Mouse (Mus musculus) kidney, postnatal 4 days (tissue): ENCODE measurements at regions not wholly inside any gene's neighbourhood (a gene's known extent, or its start where the extent isn't known, plus 50 kb on each side); places are given as distances from the start of the nearest gene placed in this dataset.
"Not testable (repeated sequence)": the region's sequence is repeated elsewhere in the genome, so short reads cannot be mapped to it uniquely, and the experiment has no call there.

ENCODE experiments used
- DNase-seq, 2 experiments: peaks; one replicate each; pipeline ENCODE4 v3.0.0; 2021; ENCODE audit warnings: mixed read lengths in 2 of 2

DNA sequence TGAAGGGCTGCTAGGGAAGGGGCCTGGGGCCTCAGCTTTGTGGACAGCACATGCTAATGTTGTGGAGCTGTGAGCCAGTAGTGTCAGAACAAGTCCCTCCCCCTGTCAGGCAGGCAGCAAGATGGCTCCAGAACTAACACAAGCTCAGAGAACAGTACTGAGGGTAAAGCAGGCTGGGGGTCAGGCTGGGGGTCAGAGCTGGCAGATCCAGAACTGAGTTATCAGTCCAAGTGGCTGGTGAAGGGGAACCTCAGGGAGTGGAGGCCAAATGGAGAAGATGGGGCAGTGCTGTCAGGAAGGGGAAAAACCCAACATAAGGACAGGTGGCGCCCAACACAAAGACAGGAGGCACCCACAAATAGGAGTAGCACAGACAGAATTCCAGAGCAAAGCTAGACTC is 985.1 kb downstream of the 4930447A16Rik start:
- no peak for DNase-seq

DNA sequence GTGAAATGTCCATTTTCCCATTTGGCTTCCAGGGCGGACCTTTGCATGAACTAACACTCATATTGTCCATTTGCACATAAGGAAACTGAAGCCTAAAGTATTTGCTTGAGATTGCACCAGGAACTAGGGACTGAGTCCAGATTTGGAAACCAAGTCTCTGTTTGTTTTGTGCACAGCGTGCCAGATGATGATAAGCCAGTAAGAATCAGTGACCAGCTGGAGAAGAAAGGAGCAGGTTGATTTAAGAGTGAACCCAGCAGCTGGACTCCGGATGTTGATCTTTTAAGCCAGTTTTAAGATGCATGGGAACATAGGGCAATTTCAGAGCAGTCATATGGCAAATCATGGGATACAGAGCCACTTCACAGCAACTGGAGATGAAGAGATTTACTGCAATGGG is 987.1 kb downstream of the 4930447A16Rik start:
- DNase-seq: no peak

DNA sequence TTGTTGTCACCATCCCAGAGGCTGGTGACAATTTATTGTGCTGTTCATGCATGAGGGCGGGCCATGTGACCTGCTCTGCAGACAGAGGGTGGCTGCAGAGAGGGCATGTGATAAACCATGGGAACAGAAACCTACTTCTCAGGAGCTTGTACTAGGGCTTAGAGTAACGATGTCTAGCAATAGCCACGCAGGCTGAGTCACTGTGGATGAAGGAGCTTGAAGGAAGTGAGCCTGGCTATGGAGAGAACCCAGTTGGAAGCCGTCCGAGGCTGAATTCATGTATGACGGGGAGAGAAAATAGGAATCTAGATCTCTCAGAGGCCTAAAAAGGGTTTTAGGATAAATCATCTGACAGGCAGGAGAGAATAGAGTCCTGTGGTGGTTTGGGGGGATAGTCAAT is 988.0 kb downstream of the 4930447A16Rik start:
- DNase-seq: no peak

DNA sequence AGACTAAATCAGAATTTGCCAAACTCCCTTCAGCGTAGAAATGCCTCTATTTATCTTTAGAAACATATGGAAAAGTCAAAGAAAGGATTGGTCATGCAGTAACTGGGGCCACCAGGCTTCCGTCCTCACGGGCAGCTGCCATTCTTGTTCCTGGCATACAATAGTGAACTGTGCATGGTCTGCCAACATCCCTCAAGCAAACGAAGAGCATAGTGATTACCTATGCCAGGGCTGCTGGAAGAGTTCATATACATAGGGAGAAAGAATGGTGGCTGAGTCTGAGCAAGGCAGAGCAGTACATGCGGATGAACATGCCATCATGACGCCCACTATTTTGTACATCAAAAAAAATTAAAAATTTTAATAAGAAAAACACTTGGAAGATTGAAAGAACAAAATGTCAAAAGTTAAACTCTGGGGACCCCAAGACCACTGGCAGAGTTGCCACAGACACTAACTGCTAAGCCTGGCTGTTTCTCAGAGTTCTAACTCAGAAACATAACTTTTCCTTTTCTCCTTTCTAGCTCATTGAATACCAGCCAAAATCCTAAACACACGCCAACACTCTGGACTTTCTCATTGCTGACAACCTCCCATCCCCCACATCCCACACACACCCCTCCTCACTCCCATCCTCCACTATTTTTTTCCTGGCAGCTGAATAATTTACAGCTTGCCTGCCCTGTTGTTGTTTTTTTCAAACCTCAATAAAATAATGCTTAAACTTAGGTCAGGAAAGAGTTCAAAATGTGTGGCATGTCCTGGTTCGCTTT is 989.1 kb downstream of the 4930447A16Rik start:
- DNase-seq: peak; percentile 52 to 69

DNA sequence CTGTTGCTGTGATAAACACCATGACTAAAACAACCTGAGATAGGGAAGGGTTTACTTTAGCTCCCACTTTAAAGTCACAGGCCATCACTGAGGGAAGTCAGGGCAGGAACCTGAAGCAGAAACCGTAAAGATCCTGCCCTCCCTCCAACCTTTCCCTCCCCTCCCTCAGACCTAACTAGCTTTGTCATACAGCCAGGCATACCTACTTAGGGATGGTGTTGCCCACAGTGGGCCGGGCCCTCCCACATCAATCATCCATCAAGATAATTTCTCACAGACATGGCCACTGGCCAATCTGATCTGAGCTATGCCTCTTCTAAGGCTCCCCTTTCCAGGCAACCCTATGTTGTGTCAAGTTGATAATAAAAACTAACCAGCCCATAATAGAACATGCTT is 989.7 kb downstream of the 4930447A16Rik start:
- no peak for DNase-seq

DNA sequence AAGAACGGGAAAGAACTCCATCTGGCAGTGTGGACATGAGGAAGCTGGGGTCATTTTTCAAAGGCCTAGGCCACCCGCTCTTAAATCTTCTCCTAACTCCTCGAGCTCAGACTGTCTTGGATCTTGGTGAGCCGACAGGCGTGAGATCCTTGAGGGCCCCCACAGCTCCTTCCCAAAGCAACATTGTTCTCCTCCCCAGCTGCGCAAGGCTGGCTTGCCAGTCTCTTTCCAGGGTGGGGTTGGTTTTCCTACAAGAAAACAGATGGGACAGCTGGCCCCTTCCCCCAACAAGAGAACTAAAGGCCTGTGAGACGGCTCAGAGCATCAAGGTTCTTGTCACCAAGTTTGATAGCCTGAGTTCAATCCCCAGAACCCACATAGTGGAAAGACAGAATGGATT is 994.3 kb downstream of the 4930447A16Rik start:
- DNase-seq: peak; percentile 61 to 65

DNA sequence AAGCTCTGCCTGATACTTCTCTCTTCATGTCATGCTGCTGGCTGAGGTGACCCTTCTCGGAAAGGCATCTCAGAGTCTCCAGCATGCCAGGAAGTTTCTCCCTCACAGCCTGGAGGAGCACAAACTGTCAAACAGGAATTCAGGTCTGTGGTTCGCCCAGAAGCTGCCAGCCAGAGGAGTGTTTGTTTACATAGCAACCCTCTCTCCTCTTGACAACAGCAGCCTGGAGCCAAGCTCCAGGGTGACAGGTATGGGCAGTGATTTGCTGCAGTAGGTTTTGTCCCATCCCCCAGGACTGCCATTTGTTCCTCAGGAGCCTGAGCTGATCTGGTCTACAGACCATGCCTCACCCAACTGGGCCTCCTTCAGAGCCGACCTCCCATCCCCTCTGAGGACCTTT is 995.4 kb downstream of the 4930447A16Rik start:
- DNase-seq: peak in 1 of 2 experiments; percentile 49

DNA sequence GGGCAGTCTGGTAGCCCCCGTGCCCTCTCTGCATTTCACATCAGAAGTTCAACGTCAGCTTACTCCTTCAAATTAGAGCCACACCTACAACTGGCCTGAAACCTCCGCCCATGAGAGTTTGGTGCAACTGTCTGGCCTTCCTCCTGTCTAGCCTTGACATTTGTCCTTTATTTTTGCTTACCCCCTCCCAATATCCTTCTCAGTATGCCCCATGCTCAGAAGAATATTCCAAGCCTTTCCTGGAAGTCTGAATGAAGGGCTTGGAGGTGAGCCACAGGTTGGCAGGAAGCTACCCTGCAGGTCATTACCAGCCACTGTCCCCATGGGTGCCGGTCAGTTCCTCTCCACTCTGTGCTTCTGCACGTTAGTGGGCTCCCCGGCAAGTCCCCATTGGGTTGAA is 997.4 kb downstream of the 4930447A16Rik start:
- DNase-seq: no peak

DNA sequence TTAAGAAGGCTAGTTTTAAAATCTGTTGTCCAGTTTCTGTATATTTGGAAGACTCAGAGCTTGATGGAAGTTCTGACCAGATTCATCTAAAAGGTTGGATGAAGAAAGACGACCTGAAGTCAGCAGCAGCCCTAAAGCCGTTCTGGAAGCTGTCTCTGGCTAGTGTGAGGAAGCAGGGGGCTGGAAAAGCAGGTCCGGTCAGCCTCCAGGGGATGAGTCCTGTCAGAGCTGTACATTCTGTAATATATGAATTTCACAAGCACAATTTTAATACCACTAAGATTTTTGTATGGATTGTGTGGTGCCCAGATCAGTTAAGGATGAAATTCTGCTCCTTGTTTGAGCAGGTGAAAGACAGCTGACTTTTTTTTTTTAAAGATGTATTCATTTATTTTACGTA is 1000.2 kb downstream of the 4930447A16Rik start:
- no peak for DNase-seq

DNA sequence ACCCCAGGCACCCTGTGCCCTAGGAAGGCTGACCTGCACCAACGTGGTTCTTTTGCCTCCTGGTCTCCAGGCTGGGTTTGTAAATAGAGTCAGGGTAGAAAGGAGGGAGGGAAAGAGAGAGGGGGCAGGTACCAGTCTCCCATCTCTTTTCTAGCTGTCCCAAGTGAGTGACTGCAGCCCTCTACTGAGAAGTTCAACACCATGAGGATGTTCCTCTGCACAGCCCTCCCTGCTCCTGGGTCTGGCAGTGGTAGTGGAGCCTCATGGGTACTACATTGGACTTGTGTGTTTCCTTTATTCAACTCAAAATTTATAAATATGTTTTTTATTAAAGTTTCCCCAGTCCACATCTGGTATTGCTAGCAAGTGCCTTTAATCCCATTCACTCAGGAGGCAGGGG is 1002.6 kb downstream of the 4930447A16Rik start:
- no peak for DNase-seq

DNA sequence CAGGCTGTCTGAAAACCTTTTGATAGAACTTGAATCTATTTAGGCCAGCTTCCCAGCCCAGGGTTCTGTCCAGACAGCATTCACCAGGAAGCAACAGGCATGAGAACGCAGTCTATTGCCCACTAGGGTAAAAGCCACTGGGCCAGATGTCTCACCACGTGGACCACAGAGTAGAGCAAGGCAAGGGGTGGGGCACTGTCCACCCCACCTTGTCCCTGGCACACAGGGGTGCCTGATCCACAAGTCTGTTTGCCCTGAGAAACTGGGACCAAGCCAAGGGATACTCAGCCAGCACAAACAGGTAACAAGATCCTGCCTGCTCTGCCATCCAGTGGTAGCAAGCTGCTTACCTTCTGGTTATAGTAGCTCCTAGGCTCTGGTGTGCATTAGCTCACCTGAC is 1006.3 kb downstream of the 4930447A16Rik start:
- peak; percentile 41 to 57 for DNase-seq

DNA sequence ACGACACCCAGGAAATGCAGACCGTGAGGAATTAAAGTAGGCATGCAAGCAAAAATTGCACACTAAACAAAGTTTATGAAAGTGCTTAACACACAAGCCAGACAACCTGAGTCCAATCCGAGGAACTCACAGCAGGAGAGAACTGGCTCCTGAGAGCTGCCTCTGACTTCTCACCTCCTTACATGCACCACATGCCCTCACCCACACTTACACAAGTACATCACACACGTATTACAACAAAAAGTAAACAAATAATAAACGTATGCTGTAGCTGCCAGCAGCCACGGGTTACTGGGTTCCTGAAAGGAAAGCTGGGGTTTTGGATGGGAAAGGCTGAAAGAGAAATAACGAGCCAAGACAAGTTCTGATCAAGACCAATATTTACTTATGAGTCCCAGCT is 1008.0 kb downstream of the 4930447A16Rik start:
- DNase-seq: no peak

DNA sequence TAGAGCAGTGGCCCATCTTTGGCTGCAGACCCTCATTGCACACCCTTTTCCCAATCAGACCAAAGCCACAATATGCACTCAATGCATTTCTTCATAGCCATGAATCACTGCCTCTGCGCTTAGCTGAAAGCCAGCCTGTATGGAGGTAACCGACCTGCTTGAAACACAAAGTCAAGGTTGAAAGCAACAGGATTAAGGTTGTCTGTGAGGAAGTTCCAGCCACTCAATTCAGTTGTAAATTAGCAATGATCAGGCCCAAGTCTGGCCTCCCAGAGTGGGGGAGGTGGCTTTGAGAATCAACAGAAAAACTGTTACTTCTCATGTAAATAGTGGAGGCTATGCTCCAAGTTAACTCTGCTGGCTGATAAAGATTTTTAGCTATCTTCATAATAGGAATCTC is 1008.9 kb downstream of the 4930447A16Rik start:
- DNase-seq: not testable (repeated sequence)
